Mouse (Mus musculus): ENCODE results near the gene Slc40a1. TPM values are rescaled to one million over a fixed set of nuclear protein-coding genes. Genes with fewer than 3 reads are reported as not detected.

Gene Slc40a1
- total RNA-seq (2014; fragmentation: Nextera tagmentation), result 70.2 and 91.8 TPM in 2 replicates
- total RNA-seq (2017), result 155 and 167 TPM in 2 replicates

DNA sequence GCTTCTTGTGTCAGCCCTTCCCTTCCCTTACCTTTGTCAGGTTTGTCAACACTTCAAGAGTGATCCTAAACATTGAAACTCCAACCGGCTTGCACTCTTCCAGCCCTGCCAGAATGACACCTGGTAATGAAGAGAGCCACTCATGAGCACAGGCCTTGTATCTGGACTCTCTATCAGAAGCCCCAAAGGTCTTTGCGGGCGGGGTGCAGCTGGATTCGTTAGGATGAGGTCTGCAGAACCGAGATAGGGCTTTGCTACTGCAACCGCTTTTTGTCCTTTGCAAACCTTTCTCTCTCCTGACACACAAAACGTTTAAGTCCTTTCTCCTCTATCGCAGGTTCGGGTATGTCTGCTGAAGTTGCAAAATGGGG lies at the start of gene Slc40a1:
TSS of gene Slc40a1 (minus strand) at position 131 of the 371 bp plus-strand sequence.
- ATAC-seq (replicated peaks; ENCODE audit: low FRiP score, low TSS enrichment, poor library complexity, severe bottlenecking), result peak; percentile 94

DNA sequence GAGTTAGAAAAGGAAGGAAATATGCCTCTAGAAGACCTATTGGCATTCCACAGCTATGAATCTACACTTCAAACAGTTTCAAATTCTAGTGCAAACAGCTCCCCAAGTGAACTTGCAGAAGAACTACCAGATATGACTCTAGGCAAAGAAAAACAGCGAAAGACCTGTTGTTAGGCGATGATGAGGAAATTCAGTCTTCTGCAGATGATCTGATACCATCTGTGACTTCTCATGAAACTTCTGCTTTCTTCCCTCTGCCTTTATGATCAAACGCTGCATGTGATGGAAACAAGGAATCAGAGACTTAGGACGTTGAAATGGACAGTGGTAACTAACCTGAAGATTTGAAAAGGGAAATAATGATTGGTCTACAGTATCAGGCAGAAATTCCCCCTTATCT lies 45.0 kb upstream of the Slc40a1 start:
- no peak for ATAC-seq (replicated peaks; ENCODE audit: low FRiP score, low TSS enrichment, poor library complexity, severe bottlenecking)

GRCm38 (mm10) chr1:45948988-45949387 lies 22.7 kb upstream of the Slc40a1 start:
- no peak for ATAC-seq (replicated peaks; ENCODE audit: low FRiP score, low TSS enrichment, poor library complexity, severe bottlenecking)

- ATAC-seq (replicated peaks; ENCODE audit: low FRiP score, low TSS enrichment, poor library complexity, severe bottlenecking), result peak; percentile 73
These were observed 21.5 kb upstream of the Slc40a1 start for GRCm38 (mm10) chr1:45947843-45948242.

DNA sequence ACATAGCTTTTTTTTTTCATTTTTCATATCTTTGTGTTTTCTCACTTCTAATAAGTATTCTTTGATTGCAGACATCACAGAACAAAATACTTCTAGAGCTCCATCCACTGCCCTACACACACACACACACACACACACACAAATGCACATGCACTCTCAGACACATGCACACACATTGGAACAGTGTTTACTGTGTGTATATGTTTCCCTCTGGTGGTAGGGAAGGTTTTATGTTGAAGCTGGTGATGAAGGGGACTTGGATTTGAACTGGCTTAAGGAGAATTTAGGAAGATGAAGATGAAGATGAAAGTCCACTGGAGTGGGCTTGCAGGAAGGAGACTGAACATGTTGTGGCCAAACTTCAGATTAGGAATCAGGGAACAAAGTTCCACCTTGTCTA lies 4.8 kb upstream of the Slc40a1 start:
- no peak for ATAC-seq (replicated peaks; ENCODE audit: low FRiP score, low TSS enrichment, poor library complexity, severe bottlenecking)

DNA sequence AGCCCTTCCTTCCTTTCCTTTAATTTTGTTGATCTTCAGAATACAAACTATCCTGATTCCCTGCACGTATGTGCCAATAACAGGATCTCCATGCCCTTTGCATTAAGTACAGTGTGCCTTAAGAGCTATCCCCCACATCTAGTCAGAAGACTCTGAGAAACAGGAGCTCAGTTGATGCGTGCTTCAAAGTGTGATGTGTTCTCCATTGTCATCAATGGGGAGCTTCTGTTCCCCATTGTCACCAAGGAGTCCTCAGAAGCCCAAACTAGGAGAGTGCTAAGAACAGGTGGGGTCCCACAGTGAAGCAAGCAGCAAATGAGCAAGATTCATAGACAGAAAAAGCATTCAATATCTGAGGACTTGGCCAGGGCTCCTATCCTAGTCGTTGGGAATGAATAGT lies 588 bp upstream of the Slc40a1 start:
- no peak for ATAC-seq (replicated peaks; ENCODE audit: low FRiP score, low TSS enrichment, poor library complexity, severe bottlenecking)

DNA sequence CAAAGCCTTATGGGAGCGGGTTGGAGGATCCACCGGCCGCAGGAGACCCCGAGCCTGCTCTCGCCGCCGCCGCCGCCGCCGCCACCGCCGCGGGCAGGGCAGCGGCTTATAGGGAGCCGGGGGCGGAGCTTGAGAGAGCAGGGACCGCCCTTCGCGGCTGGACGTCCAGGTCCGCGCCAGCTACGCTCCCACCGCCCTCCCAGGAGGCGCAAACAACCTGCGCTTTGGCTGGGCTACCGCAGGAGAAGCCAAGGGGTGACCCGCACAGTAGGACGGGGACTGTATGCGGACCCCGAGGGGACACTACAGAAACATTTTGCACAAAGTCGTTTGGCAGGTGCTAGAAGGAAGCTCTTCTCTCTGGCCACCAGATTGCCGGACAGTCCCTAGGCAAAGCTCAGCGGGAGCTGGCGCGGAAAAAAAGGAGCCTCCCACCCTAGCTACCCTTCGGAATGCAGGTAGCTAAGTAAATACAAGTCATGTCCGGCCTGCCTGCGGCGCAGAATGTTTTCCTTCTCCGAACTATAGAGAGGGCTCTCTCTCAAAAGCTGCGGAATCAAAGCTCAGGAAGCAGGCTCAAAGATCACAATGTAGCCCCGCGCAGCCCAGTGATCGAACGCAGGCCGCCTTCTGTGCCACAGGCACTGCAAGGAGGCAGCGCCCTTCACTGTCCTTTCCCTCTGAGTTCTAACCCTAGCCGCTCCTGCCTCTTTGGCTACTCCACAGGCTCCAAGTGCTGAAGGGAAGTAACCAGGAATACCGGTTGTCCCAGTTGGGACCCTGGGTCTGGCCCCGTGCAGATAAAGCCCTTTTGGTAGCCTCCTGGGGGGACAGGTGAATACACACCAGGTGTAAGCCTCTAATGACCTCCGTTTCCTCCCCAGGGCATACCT lies 577 bp downstream of the Slc40a1 start:
- ATAC-seq (replicated peaks; ENCODE audit: low FRiP score, low TSS enrichment, poor library complexity, severe bottlenecking), result peak; percentile 87

DNA sequence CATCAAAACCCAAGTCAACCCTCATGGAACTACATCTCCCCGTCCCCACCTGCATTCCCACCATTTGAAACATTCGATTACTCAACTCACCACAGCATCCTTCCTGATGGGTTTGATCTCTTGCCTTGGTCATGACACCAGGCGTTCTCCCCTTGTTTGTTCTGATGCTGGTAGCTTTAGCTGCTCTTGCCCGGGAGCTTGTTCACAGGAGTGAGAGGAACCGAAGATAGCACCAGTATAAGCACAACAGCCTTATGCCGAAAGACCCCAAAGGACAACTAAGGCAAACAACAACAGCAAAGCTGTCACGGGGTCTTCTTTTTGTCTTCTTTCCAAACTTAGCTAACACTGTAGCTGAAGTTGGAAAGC lies 1.2 kb downstream of the Slc40a1 start:
- no peak for ATAC-seq (replicated peaks; ENCODE audit: low FRiP score, low TSS enrichment, poor library complexity, severe bottlenecking)

DNA sequence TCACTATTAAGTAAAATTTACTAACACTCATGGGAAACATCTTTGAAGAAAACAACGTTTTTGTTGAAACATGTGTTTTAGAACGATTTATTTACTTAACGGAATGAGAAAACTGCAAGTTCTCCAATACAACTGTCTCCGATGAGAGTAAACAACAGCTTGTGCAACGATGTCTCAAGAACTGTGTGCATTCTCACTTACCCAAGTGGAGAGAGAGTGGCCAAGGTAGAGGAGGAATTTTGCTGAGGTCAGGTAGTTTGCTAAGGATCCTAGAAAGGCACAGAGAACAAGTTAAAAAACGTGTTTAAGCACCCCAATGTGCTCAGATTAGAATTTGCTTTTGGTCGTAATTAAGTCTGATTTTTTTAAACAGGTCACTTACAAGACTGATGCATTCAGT lies 1.8 kb downstream of the Slc40a1 start:
- ATAC-seq (replicated peaks; ENCODE audit: low FRiP score, low TSS enrichment, poor library complexity, severe bottlenecking), result no peak

DNA sequence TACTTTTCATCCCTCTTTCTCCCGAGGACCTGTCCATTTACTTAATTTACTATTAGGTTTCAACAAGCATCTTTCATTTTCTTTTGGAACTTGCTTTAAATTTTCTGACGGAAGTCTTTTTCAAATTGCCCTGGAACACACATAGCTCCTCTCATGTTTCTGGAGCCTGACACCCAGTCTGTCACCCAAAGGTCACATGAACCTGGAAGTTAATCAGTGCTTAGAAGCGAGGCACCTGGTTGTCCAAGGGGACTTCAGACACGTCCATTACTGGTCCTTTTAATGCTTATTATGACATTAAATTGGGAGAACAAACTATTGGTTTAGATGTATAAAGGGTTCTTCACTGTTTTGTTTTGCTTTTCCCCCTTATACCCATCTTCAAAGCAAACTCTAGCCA lies 3.0 kb downstream of the Slc40a1 start:
- no peak for ATAC-seq (replicated peaks; ENCODE audit: low FRiP score, low TSS enrichment, poor library complexity, severe bottlenecking)

DNA sequence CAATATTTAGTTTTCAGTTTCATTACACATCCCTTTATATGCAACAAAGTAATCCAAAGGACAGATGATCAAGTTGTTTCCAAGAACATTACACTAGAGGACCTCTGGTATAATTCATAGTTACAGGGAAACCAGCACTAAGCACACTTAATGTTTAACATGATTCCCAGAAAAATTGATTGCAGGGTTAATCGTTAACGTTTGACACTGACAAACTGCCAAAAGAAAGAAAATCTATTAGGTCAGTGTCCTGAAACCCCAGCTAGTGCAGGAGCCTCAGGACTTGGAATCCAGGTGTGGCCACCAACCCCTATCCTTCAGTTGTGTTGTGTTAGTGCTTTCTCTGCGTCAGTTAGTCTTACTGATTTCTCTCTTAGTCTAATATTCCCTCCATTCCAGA lies 5.6 kb downstream of the Slc40a1 start:
- ATAC-seq (replicated peaks; ENCODE audit: low FRiP score, low TSS enrichment, poor library complexity, severe bottlenecking), result no peak

DNA sequence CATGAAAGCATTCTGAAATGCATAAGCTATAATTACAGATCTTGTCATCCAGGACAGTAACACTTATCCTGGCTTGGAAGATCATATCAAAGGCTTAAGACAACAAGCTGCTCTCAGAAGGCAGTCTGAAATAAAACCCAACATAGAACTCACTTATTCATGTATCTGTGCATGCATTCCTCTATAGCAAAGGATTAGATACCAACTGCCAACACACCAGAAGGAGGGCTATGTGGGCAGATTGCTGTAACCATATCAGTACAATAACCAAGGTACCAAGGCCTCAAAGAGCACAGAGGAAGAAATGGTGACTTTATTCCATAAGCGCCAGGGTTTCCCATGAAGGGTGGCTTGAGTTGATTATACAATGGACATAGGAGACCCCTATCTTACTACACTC lies 6.6 kb downstream of the Slc40a1 start:
- ATAC-seq (replicated peaks; ENCODE audit: low FRiP score, low TSS enrichment, poor library complexity, severe bottlenecking), result no peak

- ATAC-seq (replicated peaks; ENCODE audit: low FRiP score, low TSS enrichment, poor library complexity, severe bottlenecking), result no peak
These were observed 9.1 kb downstream of the Slc40a1 start for GRCm38 (mm10) chr1:45917136-45917803.

DNA sequence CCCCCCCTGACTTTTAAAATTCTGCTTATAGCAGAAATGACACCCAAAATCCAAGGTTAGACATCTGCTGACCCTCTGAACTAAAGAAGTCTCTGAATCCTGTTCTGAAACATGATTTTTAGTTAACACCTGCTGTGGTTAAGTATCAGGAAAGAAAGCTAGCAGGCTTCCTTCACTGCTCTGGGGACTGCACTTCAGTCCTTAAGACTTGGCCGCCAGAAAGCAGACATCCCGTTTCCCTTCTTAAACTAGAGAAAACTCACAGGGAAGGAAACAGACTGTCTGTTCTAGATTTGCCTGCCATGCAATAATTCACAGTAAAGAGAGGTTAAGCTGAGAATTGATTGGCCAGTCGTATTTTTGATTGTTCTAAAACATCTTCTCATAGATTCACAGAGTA lies 10.1 kb downstream of the Slc40a1 start:
- ATAC-seq (replicated peaks; ENCODE audit: low FRiP score, low TSS enrichment, poor library complexity, severe bottlenecking), result no peak

DNA sequence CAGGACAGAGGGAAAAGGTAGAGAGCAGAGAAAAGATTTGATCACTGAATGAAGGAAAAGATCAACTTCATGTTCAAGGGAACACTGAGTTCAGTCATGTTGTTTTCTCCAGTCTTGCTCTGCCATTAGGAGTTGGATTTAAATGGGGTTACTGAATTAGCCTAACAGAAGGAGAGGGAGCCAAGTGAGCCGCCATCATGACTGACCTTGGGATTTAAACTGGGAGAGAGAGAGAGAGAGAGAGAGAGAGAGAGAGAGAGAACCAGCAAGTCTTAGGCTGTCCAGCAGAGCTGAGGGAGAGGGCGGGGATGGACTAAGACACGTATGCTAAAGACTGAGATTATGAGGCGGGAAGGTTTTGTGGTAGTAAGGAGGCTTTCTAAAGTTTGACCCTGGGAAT lies 12.1 kb downstream of the Slc40a1 start:
- no peak for ATAC-seq (replicated peaks; ENCODE audit: low FRiP score, low TSS enrichment, poor library complexity, severe bottlenecking)

GRCm38 (mm10) chr1:45905107-45905821 lies 21.1 kb downstream of the Slc40a1 start:
- peak; percentile 62 for ATAC-seq (replicated peaks; ENCODE audit: low FRiP score, low TSS enrichment, poor library complexity, severe bottlenecking)

- ATAC-seq (replicated peaks; ENCODE audit: low FRiP score, low TSS enrichment, poor library complexity, severe bottlenecking), result no peak
These were observed 22.2 kb downstream of the Slc40a1 start for GRCm38 (mm10) chr1:45904161-45904560.

DNA sequence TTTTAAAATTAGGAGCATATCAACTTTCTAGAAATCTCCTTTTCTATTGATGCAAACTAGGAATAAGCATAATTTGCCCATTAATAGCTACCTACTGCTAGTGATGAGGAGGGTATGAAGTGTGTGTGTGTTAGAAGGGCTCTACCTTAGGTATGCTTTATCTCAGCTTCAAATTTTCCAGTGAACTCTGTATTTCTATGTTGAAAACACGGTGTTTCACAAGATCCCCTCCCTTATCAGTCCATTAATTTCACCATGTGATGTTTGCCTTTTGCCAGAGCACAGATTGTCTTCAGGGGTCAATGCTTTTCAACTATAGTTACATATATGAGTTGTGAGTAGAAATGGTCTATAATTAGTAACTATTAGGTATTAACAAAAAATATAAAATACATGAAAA lies 28.3 kb downstream of the Slc40a1 start:
- ATAC-seq (replicated peaks; ENCODE audit: low FRiP score, low TSS enrichment, poor library complexity, severe bottlenecking), result no peak

- ATAC-seq (replicated peaks; ENCODE audit: low FRiP score, low TSS enrichment, poor library complexity, severe bottlenecking), result no peak
These were observed 32.0 kb downstream of the Slc40a1 start for GRCm38 (mm10) chr1:45894168-45894912.

- no peak for ATAC-seq (replicated peaks; ENCODE audit: low FRiP score, low TSS enrichment, poor library complexity, severe bottlenecking)
These were observed 34.3 kb downstream of the Slc40a1 start for GRCm38 (mm10) chr1:45891986-45892385.
